Mouse (Mus musculus) midbrain, embryonic 14.5 days (tissue): ENCODE results near the gene 4930558K02Rik. TPM values are rescaled to one million over a fixed set of nuclear protein-coding genes. Genes with fewer than 3 reads are reported as not detected.

ENCODE experiments used
- polyA plus RNA-seq: library from polyadenylated mRNA; unstranded; fragments of >200 nt; fragmentation: Nextera tagmentation; extraction: Ambion mirVana; gene quantifications from 2 replicates; pipeline ENCODE4 v1.2.1, GENCODE M21; 2014

Gene 4930558K02Rik
- polyA plus RNA-seq, 1 experiment from 2014 or later: not detected

Other genes starting within 250 kb of the 4930558K02Rik start
- 0.23 TPM in 1 of 2 replicates, not detected in the other for gene Fasl, start 191.1 kb downstream of the 4930558K02Rik start, polyA plus RNA-seq
- 27.2 and 27.8 TPM in 2 replicates for gene Suco, start 103.0 kb downstream of the 4930558K02Rik start, polyA plus RNA-seq
- gene Pigc, start 10.4 kb downstream of the 4930558K02Rik start, polyA plus RNA-seq: 32.2 and 36.0 TPM in 2 replicates